Mouse (Mus musculus) cerebellum, adult (tissue): ENCODE results near the gene Adra2a.

ENCODE experiments used
- ATAC-seq: cut with Nextera tagmentation; 2 replicates; pipeline ENCODE4 v1.9.2; 2017; ENCODE audit warnings: mild to moderate bottlenecking, moderate library complexity, mixed read lengths; ENCODE audit not compliant: insufficient number of reproducible peaks, low FRiP score, low TSS enrichment

Gene Adra2a

DNA sequence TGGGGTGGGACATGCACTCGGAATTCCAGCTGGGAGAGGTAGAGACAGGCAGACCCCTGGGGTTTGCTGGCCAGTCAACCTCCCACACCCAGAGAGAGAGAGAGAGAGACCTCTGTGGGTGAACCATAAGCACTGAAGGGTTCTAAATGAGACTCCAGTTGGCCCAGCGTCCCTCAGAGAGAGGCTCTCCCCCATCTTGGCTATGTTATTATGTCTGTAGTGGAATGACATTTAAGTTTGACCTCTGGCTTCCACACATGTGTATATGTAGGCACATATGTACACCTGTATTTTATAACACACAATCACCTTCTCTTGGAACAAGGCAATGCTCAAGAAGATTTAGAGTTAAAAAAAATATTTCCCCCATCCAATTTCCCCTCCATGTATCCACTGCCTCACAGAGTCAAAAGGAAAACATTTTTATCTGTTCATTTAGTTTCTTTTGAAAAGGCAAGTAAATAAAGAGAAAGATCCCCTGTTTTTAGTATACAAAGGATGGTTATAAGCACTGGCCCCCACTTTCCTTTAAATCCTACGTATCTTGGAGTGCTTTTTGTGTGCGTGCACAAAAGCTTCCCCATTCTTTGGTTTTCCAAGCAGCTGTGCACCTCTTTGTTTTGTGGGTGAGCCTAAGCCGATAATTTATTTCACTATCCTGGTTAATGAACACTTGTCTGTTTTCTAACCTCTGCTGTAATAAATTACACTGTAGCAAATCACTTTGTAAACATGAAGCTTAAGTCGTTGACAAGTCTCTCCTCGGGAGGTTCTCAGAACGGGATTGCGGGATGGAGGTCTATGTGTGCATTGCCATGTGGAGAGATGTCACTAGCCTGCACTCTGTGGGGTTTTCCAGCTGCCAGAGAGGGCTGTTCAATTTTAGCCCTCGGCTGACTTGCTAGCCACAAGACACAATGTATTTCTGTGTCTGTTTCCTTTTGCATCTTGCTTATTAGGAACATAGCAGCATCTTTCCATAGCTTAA lies 32.7 kb downstream of the Adra2a start:
- no peak for ATAC-seq

DNA sequence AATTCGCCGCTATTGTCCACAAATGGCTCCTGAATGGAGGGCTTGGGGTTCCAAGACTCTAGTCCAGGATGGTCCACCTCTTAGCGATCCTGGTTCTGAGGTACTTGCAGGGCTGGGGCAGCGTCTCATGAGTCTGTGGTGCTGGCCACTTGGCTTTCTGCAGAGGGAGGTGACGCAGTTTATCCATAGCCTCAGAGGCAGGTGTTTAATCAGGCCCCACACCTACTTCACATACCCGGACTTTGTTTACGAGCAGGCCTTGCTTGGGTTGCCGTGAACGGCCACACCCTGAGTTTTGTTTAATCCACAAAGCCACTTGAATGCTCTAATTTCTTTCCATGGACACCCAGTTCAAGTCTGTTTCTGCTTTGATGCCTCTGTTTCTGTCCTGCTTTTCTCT lies 37.4 kb downstream of the Adra2a start:
- ATAC-seq = no peak

- ATAC-seq = no peak
Observed at GRCm38 (mm10) chr19:54081716-54082165, 37.8 kb downstream of the Adra2a start.

- ATAC-seq = no peak
Observed at GRCm38 (mm10) chr19:54087319-54087718, 43.4 kb downstream of the Adra2a start.

GRCm38 (mm10) chr19:54093599-54093998 lies 49.6 kb downstream of the Adra2a start:
- no peak for ATAC-seq

DNA sequence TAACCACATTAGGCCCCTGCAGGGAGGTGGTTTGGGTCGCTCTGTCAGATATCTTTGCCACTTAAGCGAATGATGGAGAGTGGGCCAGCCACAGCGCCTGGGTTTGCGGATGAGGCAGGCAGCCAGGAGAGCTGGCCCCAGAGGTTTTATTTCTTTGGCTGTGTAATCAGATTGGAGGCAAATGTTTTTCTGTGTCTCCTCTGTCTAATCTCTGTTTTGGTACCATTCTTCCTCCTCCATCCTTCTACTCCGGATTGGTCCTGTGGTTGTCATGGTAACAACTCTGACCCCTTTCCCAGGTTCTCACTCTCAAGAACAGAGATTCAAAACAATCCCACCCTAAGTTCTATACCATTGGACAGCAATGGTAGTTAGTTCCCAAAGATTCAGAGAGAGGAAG lies 51.8 kb downstream of the Adra2a start:
- ATAC-seq = no peak

- no peak for ATAC-seq
Observed at GRCm38 (mm10) chr19:54098367-54098766, 54.4 kb downstream of the Adra2a start.
